Mouse (Mus musculus): ENCODE data around the gene Pak1. TPM values are rescaled to one million over a fixed set of nuclear protein-coding genes. Genes with fewer than 3 reads are reported as not detected.

Pak1 gene
- total RNA-seq, 2 experiments from 2014 or later, result 162 to 172 TPM

Other genes starting within 250 kb of the Pak1 start
- gene Aamdc, start 209.0 kb upstream of the Pak1 start, total RNA-seq (2021), result 10 to 100 TPM; 22.2 to 26.2 TPM
- gene Rsf1, start 208.7 kb upstream of the Pak1 start, total RNA-seq (2021), result 10 to 100 TPM; 42.4 to 45.6 TPM
- gene Clns1a, start 91.9 kb upstream of the Pak1 start, total RNA-seq (2021), result 10 to 100 TPM; 80.1 to 81.3 TPM
- gene Aqp11, start 50.3 kb upstream of the Pak1 start, total RNA-seq (2021), result 10 to 100 TPM; 15.5 to 18.0 TPM
- not detected for gene Gdpd4, start 131.4 kb downstream of the Pak1 start, total RNA-seq (2021)